Mouse (Mus musculus): ENCODE measurements around the gene Ephb6.
"Not testable (repeated sequence)": the region's sequence is repeated elsewhere in the genome, so short reads cannot be mapped to it uniquely, and the experiment has no call there.

Ephb6 gene

DNA sequence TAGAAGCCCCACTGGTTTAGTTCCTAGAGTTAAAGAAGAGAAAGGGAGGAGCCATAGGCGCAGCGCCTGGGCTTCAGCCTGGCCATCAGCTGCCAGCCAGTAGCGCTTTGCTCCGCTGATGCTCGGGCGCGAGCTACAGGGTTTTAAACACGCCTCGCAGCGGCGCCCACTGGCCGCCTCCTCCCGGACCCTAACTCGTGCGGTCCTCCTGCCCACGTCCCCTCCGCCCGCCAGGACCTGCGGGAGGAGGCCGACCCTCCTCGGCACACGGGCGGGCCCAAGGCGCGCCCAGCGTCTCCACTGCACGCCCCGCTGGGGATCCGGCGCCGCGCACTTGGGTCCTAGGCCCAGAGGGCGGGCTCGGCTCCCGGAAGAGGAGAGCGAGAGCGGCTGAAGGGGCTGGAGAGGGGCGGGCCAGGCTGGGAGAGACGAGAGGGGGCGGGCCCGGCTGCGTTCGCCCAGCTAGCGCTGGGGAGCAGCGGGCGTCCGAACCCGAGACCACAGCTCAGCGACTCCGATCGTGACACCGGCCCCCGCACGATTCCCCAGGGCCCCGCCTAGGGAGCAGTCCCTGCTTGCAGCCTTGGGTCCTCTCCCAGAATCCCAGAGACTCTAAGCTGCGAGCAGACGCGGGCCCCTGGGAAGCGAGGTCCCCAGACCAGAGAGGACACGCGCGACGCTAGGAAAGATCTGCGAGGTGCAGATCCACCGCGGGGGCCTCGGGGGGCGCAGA, at the start of gene Ephb6:
Ephb6 (plus strand) TSS at position 422 of the 733 bp plus-strand sequence.
- peak; percentile 67 for DNase-seq (ENCODE audit: low spot score)

DNA sequence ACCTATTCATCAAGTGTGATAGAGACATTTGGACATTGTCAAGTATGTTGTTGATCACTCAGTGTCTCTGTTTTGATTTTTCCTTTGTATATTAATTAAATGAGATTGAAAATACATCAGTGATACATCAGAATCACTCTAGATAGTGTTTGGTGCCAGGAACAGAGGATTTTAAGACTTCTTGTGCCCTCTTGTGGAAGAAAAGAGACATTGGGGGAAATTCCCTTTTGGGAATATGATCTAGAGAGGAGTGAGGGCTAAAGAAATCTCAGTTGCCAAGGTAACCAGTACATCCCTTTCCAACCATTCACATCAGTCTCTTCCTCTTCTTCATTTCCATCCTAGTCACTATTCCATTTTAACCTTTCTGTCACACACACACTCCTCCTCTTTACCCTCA, 48.9 kb upstream of the Ephb6 start:
- DNase-seq (ENCODE audit: low spot score), result no peak

DNA sequence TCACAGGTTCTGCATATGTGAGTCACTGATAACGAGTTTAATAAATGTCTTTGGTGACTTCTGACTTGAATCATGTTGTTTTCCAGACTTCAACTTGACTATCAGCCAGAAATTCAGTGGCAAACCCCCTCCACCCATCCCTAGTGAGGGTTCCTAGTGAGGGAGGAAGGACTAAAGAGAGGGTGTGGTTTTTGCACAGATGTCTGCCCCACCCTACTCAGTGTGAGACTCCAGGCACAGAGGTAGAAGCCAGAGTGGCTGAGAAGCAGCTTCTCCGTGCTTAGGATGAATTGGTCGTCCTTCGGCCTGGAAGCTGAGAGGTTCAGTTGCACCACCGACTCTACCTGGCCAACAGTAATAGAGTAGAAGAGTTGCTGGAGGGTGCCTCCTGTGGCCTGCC, 47.8 kb upstream of the Ephb6 start:
- no peak for DNase-seq (ENCODE audit: low spot score)

DNA sequence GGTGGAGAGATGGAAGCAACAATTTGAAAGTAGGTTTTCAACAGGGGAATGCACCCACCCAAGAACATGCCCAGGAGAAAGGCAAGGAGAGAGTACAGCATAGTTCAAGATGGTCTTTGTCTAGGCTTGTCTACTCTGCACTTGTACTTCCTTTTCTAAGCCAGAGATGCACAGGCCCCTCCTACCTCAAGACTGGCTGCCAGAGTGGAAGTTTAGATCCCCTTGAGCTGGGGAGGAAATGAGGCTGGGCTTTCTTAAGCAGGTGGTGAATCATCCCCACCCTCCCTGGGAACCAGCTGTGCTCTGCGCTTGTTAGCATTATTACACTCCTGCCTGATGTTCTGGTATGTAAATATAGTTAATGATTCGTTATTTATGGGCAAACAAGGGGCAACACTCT, 47.0 kb upstream of the Ephb6 start:
- no peak for DNase-seq (ENCODE audit: low spot score)

DNA sequence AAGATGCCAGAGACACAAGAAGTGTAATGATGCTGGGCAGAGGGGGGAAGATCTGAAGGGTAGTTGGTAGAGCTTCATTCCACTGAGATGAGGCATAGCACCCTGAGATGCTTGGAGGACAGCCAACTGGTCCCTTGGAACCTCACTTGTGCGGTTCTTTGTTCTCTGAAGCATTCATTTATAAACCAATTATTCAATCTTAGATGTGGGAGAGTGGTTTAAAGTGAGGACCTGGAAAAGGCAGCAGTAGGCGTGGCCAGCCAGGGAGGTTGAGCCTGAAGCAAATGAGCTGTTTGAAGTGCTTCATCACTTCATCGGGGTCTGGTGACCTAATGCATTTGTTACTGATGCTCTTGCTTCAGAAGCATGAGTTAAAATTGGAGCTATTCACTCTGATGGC, 46.0 kb upstream of the Ephb6 start:
- DNase-seq (ENCODE audit: low spot score), result no peak

DNA sequence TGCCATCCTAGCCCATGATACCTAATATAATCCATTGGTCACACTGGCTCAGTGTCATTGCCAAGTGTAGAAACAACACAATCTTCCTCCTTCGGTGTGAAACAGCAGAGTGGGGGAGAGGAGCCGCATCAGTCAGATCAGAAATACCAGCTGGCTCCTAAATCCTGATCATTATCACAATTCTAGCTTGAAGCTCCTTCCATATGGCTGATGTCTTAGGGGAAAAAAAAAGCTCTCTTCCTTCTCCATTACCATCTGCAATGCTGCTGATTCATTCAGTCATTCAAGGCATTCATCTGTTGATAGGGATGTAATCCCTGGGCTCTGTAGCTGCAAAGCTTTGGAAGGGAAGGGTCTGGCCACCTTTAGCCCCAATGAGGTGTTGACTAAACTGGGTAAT, 45.0 kb upstream of the Ephb6 start:
- no peak for DNase-seq (ENCODE audit: low spot score)

DNA sequence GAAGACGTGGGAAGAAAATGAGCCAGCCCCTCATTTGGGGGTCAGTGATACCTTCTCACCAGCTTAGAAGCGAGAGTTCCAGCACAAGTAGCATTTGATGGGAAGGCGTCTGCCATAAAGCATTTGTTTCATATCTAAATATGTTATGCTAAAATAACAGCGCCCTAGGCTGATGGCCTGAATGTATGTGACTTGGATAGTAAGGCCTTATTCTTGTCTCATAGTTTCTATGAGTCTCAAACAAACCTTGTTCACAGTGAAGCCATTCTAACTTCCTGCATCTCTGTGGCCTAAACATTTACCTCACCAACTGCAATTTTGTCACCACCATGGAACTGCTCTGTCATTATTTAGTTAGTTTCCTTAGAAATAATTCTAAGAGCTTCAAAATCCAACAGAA, 42.7 kb upstream of the Ephb6 start:
- no peak for DNase-seq (ENCODE audit: low spot score)

DNA sequence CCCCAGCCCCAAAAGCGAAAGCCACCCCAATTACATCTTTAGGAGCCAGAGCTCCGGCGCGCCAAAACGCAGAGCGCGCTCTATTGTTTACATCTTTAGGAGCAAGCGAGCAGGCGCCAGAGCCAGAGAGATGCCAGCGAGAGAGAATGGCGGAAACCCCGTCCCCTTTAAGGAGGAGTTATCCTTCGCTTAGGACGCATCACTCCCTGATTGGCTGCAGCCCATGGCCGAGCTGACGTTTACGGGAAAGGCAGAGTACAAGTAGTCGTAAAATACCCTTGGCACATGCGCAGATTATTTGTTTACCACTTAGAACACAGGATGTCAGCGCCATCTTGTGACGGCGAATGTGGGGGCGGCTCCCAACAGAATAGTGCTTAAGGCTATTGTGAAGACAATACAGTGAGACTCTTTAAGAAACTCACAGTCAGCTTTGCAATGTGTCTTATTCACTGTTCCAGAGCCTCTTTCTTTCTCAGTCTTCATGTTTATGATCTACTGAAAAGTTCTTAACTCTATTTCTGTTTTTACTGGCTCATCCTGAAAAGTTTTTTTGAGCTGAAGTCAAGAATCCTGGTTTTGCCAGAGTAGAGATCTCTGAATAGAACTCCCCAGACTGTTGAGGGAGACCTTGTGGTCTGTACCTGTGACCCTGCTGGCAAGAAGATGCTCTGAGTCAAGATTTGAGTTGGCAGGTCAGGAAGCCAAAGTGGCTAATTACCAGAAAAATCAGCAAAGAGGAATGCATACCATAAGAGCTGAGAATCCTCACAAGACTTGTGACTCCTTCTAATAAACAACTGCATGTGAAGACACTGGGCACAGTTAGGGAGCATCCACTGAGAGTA, 42.0 kb upstream of the Ephb6 start:
- not testable (repeated sequence) for DNase-seq (ENCODE audit: low spot score)

DNA sequence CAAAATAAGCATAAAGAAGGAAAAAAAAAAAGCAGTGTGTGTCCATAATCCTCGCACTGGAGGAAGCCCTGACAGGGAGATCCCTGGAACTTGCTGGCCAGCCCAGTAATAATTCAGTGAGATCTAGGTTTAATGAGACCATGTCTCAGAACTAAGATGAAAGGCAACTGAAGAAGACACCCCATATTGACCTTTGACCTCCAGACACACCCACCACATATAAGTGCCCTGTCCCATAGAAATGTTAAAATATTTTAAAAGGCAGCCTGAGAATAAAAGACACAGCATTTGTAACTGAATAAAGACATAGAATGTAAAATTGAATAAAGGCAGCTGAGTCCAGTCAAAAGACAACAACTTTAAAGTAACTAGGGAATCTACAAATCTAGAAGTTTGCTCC, 40.0 kb upstream of the Ephb6 start:
- DNase-seq (ENCODE audit: low spot score), result no peak

DNA sequence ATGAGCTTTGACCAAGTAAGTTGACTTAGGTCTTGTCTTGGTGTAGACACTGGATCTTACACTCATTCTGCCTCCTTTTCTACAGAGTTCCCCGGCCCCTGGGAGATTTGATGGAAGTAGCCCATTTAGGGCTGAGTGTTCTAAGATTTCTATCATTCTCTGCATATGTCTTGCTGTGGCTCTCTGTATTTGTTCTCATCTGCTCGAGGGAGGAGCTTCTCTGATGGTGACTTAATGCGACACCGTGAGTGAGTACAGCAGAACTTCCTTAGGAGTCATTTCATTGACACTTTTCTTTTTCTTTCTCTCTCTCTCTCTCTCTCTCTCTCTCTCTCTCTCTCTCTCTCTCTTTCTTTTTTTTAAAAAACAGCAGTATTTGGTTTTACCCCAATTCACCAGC, 38.3 kb upstream of the Ephb6 start:
- no peak for DNase-seq (ENCODE audit: low spot score)

DNA sequence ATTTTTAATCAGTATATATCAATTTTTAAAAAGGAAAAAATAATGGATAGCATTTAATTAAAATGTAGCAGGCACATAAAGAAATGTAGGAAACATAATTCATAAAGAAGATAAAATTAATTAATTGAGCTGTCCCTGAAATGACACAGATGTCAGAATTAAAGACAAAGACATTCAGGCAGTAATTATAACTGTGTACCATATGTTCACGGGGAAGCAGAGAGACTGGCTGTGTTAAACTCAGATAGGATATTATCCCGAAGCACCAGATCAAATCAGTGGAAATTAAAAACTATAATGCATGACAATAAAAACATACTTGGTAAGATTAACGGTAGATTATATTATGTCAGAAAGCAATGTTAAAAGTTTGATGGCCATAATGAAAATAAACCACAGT, 36.2 kb upstream of the Ephb6 start:
- DNase-seq (ENCODE audit: low spot score), result no peak

DNA sequence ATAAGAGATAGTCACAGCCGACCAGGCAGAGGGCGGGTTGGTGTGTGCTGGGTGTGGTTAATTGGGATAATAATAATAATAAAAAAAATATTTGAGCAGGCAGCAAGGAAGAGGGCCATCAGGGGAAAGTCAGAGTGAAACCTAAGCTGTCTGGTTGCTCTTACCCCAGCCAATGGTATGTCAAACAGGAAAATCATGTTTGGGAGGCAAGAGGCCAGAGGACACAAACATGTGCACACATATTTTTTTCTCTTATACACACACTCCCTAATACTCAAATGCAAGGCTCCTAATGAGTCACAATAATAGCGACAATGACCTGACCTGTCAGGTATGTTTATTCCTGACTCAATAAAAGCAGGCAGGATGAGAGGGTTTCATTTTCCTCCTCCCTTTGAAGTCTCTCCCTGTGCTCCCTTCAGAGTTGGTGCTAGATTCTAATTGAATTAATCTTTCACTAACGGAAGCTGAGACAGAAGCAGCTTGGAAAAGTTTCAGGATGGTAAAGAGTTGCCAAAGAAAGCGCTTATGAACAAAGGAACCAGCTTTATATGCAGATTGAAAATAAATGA, 28.7 kb upstream of the Ephb6 start:
- DNase-seq (ENCODE audit: low spot score), result no peak

DNA sequence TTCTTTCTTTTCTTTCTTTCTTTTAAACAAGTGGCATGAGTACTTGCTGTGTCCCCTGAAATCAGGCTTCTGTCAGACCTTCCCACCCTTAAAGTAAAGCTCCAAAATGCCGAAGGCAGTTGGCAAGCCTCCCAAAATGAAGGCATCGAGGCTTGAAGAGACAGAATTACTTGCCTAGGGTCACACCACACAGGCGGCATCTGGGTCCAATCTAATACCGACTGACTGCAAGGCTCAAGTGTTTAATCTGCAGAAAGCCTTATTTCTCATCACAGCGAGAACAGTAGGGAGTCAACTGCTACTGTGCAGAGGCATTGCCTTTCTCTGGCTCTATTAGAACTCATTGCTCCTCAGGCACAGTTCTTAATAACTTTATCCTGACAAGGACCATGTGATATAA, 28.0 kb upstream of the Ephb6 start:
- DNase-seq (ENCODE audit: low spot score), result no peak

DNA sequence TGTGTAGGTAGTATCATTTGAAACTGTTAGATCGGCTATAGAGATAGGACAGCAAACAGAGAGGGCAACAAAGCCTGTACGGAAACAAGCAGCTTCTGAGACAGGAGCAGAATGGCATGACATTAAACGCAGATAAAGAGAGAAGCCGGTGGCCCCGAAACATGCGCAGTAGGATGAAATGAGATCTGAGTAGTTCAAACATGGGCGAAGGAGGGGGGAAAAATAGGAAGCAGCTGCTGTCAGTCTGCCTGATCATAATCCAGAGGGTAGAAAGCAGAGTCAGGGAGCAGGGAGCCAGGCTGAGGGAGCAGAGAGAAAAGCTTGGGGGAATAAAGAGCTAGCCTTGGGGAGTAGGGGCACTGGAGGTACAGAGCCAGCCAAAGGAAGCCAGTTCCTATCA, 24.0 kb upstream of the Ephb6 start:
- no peak for DNase-seq (ENCODE audit: low spot score)

DNA sequence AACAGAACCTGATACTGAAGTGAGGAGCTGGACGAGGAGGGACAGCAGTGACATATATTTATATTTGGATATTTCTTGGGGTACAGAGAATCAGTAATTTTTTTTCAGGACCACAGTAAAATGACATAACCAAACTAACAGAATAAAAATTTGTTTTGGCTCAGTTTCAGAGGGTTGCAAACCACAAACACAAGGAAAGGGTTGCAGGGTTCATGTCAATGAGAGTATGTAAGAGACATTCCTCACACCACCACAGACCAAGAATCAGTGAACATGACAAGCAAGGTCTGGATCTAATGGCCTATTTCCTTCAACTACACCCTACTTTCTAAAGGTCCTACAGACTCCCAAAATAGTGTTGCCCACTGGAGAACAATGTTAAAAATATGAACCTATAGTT, 23.1 kb upstream of the Ephb6 start:
- DNase-seq (ENCODE audit: low spot score), result no peak

DNA sequence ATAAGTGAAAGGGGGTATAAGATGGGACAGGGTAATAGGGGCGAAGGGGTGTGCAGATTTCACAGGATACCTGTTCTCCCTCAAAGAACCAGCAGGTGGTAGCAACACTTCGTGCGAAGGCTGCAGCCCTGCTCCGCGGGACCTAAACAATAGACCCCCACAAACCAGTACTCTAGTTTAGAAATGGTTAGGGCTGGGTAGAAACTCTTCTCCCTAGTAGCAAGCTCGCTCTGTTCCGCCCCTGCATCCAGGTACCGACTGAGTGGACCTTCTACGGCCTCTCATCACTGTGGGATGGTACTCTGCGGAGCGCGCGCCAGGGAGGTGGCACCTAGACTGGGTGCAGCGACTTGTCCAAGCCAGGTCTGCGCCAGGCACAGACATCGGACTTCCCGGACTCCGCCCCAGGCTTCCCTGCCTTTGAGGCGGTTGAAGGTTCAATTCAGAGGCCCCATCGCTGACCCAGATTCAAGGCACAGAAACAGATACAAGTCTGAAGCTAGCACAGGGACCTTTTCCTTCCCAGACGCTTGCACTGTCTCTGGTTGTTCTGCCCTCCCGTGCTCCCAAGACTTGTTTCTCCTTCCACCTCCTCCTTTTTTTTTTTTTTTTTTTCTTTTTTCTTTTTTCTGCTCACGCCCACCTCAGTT, 756 bp upstream of the Ephb6 start:
- peak; percentile 36 for DNase-seq (ENCODE audit: low spot score)

DNA sequence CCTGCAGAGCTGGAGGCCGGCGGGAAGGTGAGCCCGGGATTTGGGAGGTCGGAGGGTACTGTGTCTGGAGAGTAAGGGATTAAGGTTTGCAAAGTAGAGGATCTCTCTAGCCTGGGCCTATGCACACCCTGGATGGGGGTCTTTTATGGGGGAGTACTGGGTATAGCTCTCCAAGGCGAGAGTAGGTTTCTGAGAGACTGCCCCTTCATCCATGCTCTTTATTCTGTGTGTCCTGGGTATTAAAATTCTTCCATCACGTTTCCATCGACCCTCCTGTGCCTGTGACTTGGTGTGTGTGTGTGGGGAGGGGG, 467 bp downstream of the Ephb6 start:
- DNase-seq (ENCODE audit: low spot score), result no peak

DNA sequence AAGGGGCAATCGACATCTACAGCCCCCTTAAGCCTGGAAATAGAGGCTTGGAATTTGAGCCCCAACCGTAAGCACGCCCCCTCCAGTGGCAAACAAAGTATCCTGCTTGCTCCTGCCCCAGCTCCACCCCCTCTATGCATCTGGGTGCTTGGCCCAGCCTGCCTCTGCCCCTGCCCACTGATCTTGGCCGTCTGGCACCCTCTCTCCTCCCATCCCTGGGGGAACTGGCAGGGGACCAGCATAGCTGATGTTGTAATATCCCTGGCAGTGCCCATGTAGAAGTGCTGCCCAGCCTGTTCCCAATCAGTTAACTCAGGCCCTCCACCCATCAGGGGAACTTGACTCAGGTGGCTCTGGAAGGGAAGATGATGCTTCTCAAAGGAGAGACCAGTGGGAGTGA, 932 bp downstream of the Ephb6 start:
- no peak for DNase-seq (ENCODE audit: low spot score)

DNA sequence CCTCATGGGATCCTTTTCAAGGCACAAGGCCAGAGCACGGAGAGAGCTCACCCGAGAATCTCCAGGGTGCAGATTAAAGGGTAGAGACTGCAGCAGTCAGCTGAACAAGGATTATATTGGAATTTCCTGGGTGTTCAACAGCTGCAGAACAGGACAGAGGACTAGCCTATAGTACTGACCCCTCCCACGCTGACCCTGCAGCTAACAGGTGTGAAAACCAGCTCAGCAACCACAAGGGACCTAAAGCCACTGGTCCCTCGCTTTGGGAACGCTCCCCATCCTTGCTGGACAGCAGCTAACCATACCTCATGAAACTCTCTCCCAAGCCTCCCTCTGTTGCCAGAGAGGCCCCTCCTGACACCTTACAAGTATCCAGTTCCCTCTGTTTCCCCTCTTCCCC, 2.4 kb downstream of the Ephb6 start:
- no peak for DNase-seq (ENCODE audit: low spot score)

DNA sequence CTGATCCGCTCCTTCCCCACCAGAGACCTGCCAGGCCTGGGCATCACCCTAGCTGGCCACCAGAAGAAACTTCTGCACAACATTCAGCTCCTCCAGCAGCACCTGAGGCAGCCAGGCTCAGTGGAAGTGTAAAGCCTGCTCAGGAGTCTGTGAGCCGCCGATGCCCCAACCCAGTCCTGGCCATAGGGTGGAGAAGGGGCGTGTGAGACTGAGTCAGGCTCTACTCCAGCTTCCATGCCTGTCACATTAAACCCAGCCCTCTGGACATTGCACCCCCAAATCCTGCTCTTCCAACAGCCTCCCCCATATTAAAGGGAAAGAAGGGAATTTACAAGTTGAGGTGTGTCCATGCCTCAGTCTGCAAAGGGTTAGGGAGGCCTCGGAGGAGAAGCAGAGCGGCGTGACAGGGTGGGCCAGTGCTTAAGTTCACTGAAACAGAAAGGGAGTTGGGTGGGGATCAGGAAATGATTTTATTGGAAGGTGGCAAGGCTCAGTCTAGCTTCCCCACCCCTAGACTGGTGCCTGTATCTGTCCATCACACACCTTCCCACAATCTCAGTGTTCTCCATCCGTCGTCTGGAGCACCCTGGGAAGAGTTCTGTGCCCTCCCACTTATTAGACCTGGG, 15.0 kb downstream of the Ephb6 start:
- DNase-seq (ENCODE audit: low spot score), result no peak

DNA sequence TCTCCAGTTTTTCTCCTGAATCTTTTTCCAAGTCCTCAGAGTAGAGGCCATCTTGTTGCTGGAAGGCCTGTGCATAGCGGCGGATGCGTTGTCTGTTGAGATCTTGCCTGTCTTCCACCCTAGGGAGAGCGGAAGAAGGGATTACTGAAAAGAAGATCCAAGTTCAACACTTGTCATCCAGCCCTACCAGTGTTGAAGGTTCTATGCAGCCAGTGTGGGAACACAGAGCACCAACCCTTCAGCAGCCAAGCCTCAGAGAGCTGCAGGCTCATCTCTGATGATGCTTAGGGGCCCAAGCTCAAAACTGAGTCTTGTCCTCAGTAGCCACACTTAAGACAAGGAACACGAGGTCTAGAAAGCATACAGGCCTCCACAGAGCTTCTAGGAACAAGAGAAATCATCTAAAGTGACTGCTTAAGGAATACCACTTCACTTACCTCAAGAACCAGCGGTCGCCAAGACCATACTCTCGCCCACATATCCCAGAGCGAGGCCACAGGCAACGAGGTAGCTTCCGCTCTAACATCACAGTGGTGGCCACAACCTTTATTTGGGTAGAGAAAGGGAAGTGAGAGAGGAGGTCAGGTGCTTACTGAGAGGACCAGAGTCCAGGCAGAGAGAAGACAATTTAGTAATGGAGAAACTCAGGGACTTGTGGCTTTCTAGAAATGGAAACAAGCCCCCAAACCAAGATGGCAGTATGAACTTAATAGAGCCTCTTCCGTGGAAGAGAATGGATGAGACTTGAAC, 16.1 kb downstream of the Ephb6 start:
- no peak for DNase-seq (ENCODE audit: low spot score)

DNA sequence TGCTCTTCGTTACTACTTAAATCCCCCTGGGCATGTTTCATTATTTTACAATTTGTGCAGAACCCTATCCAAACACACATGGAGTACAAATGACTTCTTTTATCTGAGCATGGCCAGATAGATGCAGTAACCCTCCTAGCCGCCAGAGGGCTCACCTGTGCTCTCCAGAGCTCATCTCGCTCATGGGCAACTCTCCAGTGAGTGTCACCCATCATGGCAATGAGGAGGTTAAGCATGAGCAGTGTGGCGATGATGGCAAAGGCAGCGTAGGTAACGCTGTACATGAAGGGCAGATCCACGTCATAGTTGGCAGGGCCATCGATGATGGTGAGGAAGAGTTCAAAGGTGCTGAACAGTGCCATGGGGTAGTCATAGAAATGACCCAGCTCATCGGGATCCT, 17.4 kb downstream of the Ephb6 start:
- DNase-seq (ENCODE audit: low spot score), result no peak

Measured in urinary bladder, postnatal 25 days (tissue).